Mouse (Mus musculus): ENCODE data around the gene S100a11. TPM values are rescaled to one million over a fixed set of nuclear protein-coding genes. Genes with fewer than 3 reads are reported as not detected.

Gene S100a11
- total and polyA plus RNA-seq, 2 experiments from 2014 or later = 16.4 to 235 TPM

GRCm38 (mm10) chr3:93519856-93520329, 395 bp upstream of the S100a11 start:
- Histone ChIP-seq H3K9me3 (ENCODE audit: low read length) (no peaks in the 10 kb centered on the region), H3K27ac (no peak overlapping the region), H3K36me3 (ENCODE audit: insufficient read depth, low read length) (no peaks in the 10 kb centered on the region), H3K4me1 (ENCODE audit: insufficient read depth, low read length) (no peaks in the 10 kb centered on the region), H3K4me2 (ENCODE audit: low read depth, low read length) (peak overlapping the region; percentile 80), H3K9ac (replicated peaks; ENCODE audit: low read length) (no peak overlapping the region), H3K4me3 (ENCODE audit: low read length) (peak overlapping the region; percentile 46), H3K27me3 (ENCODE audit: insufficient read depth, low read length) (no peaks in the 10 kb centered on the region)
- TF ChIP-seq CTCF (IDR thresholded peaks at IDR 0.05; ENCODE audit: low read depth) = no peak
- DNase-seq (ENCODE audit: low spot score) = no peak
- 53% methylated on average over 5 of the region's 5 CpGs for WGBS
- peak; percentile 22; the same call in 1 of the 2 replicates for ATAC-seq

GRCm38 (mm10) chr3:93521462-93522057, 1.3 kb downstream of the S100a11 start:
- TF ChIP-seq CTCF (IDR thresholded peaks at IDR 0.05; ENCODE audit: low read depth) = no peak
- peak overlapping the region; percentile 80 for H3K4me2 ChIP-seq (ENCODE audit: low read depth, low read length)
- no peaks in the 10 kb centered on the region for H3K4me1 ChIP-seq (ENCODE audit: insufficient read depth, low read length)
- H3K9ac ChIP-seq (replicated peaks; ENCODE audit: low read length) = no peak overlapping the region
- 81% methylated on average over 8 of the region's 8 CpGs for WGBS
- ATAC-seq = no peak
- no peaks in the 10 kb centered on the region for H3K9me3 ChIP-seq (ENCODE audit: low read length)
- H3K27ac ChIP-seq = no peak overlapping the region
- H3K27me3 ChIP-seq (ENCODE audit: insufficient read depth, low read length) = no peaks in the 10 kb centered on the region
- DNase-seq (ENCODE audit: low spot score) = no peak
- H3K36me3 ChIP-seq (ENCODE audit: insufficient read depth, low read length) = no peaks in the 10 kb centered on the region
- H3K4me3 ChIP-seq (ENCODE audit: low read length) = no peak overlapping the region

DNA sequence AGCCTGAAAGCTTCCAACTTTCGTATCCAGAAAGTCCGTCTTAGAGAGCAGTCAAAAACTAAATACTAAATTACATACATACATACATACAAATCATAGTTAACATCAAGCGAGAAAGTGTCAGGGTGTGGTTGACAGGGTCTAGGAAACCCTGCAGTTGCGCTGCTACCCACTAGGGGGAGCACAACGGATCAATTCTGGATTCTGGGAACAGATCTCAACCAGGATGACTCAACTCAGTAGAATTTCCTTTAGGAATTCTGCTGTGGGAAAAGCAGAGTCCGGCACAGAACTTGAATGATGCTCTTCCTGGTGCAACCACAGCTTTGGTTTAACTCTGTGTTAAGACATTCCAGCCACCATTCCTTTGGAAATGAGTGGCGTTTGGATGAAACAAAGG, 2.3 kb downstream of the S100a11 start:
- peak; percentile 82 for TF ChIP-seq CTCF (IDR thresholded peaks at IDR 0.05; ENCODE audit: low read depth)
- Histone ChIP-seq H3K4me2 (ENCODE audit: low read depth, low read length) (no peak overlapping the region), H3K9me3 (ENCODE audit: low read length) (no peaks in the 10 kb centered on the region), H3K36me3 (ENCODE audit: insufficient read depth, low read length) (no peaks in the 10 kb centered on the region), H3K9ac (replicated peaks; ENCODE audit: low read length) (no peak overlapping the region), H3K27ac (no peak overlapping the region), H3K27me3 (ENCODE audit: insufficient read depth, low read length) (no peaks in the 10 kb centered on the region), H3K4me1 (ENCODE audit: insufficient read depth, low read length) (no peaks in the 10 kb centered on the region), H3K4me3 (ENCODE audit: low read length) (no peak overlapping the region)
- 43% methylated on average over 7 of the region's 7 CpGs for WGBS
- ATAC-seq (no peak), DNase-seq (ENCODE audit: low spot score) (peak; percentile 67)

DNA sequence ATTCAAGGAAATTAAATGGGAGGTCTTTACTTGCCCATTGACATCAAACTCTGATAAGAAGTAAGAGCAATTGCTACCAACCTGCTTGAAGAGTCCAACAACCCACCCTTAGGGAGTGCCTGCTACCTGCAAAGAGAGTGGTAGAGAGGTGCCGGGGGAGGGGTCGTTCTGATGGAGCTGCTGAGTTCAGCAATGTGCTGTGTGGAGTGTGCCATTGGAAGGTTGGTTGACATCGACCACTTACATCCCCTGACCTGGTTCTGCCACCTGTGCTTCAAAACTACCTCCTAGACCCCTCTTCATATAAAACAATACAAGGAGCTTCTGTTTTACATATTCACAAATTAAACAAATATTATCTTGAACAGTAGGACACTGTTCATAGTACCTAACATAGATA, 7.0 kb downstream of the S100a11 start:
- Histone ChIP-seq H3K4me3 (ENCODE audit: low read length) (no peak overlapping the region), H3K9ac (replicated peaks; ENCODE audit: low read length) (no peak overlapping the region), H3K4me2 (ENCODE audit: low read depth, low read length) (no peak overlapping the region), H3K27me3 (ENCODE audit: insufficient read depth, low read length) (no peaks in the 10 kb centered on the region), H3K27ac (no peak overlapping the region), H3K36me3 (ENCODE audit: insufficient read depth, low read length) (no peaks in the 10 kb centered on the region), H3K9me3 (ENCODE audit: low read length) (no peaks in the 10 kb centered on the region), H3K4me1 (ENCODE audit: insufficient read depth, low read length) (no peaks in the 10 kb centered on the region)
- ATAC-seq (no peak), DNase-seq (ENCODE audit: low spot score) (no peak)
- WGBS = 86% methylated on average over 3 of the region's 3 CpGs
- TF ChIP-seq CTCF (IDR thresholded peaks at IDR 0.05; ENCODE audit: low read depth) = no peak

- 81% methylated on average over 5 of the region's 5 CpGs for WGBS
- no peaks in the 10 kb centered on the region for H3K36me3 ChIP-seq (ENCODE audit: insufficient read depth, low read length)
- ATAC-seq (no peak), DNase-seq (ENCODE audit: low spot score) (no peak)
- no peak overlapping the region for H3K4me2 ChIP-seq (ENCODE audit: low read depth, low read length)
- no peak overlapping the region for H3K9ac ChIP-seq (replicated peaks; ENCODE audit: low read length)
- no peaks in the 10 kb centered on the region for H3K4me1 ChIP-seq (ENCODE audit: insufficient read depth, low read length)
- H3K9me3 ChIP-seq (ENCODE audit: low read length) = no peaks in the 10 kb centered on the region
- no peaks in the 10 kb centered on the region for H3K27me3 ChIP-seq (ENCODE audit: insufficient read depth, low read length)
- no peak overlapping the region for H3K4me3 ChIP-seq (ENCODE audit: low read length)
- no peak overlapping the region for H3K27ac ChIP-seq
- TF ChIP-seq CTCF (IDR thresholded peaks at IDR 0.05; ENCODE audit: low read depth) = no peak
Observed at GRCm38 (mm10) chr3:93528807-93529206, 8.5 kb downstream of the S100a11 start.

GRCm38 (mm10) chr3:93537068-93537576, 16.8 kb downstream of the S100a11 start:
- Histone ChIP-seq H3K4me3 (ENCODE audit: low read length) (no peak overlapping the region), H3K27me3 (ENCODE audit: insufficient read depth, low read length) (no peaks in the 10 kb centered on the region), H3K9ac (replicated peaks; ENCODE audit: low read length) (no peak overlapping the region), H3K27ac (no peak overlapping the region), H3K9me3 (ENCODE audit: low read length) (no peaks in the 10 kb centered on the region), H3K4me2 (ENCODE audit: low read depth, low read length) (no peak overlapping the region), H3K36me3 (ENCODE audit: insufficient read depth, low read length) (no peaks in the 10 kb centered on the region), H3K4me1 (ENCODE audit: insufficient read depth, low read length) (no peaks in the 10 kb centered on the region)
- no peak for ATAC-seq
- 52% methylated on average over 2 of the region's 2 CpGs for WGBS
- no peak for TF ChIP-seq CTCF (IDR thresholded peaks at IDR 0.05; ENCODE audit: low read depth)
- no peak for DNase-seq (ENCODE audit: low spot score)

- no peak overlapping the region for H3K9ac ChIP-seq (replicated peaks; ENCODE audit: low read length)
- TF ChIP-seq CTCF (IDR thresholded peaks at IDR 0.05; ENCODE audit: low read depth) = no peak
- H3K4me2 ChIP-seq (ENCODE audit: low read depth, low read length) = no peak overlapping the region
- no peak for ATAC-seq
- no peak overlapping the region for H3K4me3 ChIP-seq (ENCODE audit: low read length)
- H3K36me3 ChIP-seq (ENCODE audit: insufficient read depth, low read length) = no peaks in the 10 kb centered on the region
- no peaks in the 10 kb centered on the region for H3K4me1 ChIP-seq (ENCODE audit: insufficient read depth, low read length)
- no peak overlapping the region for H3K27ac ChIP-seq
- no peak for DNase-seq (ENCODE audit: low spot score)
- H3K9me3 ChIP-seq (ENCODE audit: low read length) = no peaks in the 10 kb centered on the region
- WGBS = 91% methylated on average over 2 of the region's 2 CpGs
- H3K27me3 ChIP-seq (ENCODE audit: insufficient read depth, low read length) = no peaks in the 10 kb centered on the region
Observed at GRCm38 (mm10) chr3:93538486-93538885, 18.2 kb downstream of the S100a11 start.

All from hindbrain, postnatal 0 days (tissue).